Mouse (Mus musculus) limb, embryonic 11.5 days (tissue): ENCODE measurements around the gene Rps25. TPM values are rescaled to one million over a fixed set of nuclear protein-coding genes. Genes with fewer than 3 reads are reported as not detected.
"Not testable (repeated sequence)": the region's sequence is repeated elsewhere in the genome, so short reads cannot be mapped to it uniquely, and the experiment has no call there.

Experiments
- ATAC-seq: fragments of 200-750 bp; cut with Nextera tagmentation; 2 replicates; pipeline ENCODE4 v1.8.0; 2017; ENCODE audit warnings: low read depth; ENCODE audit not compliant: insufficient number of reproducible peaks, low FRiP score, low TSS enrichment
- DNase-seq: peaks from one replicate; pipeline ENCODE4 v3.0.0-alpha.2; 2015; ENCODE audit warnings: low spot score
- H3K27ac ChIP-seq: fragments of 300-500 bp; sonication (generic); replicated peaks from 2 replicates; pipeline ENCODE4 v1.5.1; 2014; ENCODE audit warnings: low read depth, mild to moderate bottlenecking, low read length
- H3K27me3 ChIP-seq: fragments of 300-500 bp; sonication (generic); 2 replicates; pipeline ENCODE4 v1.6.1; 2014; ENCODE audit warnings: mild to moderate bottlenecking, low read length, mixed read lengths; ENCODE audit not compliant: control insufficient read depth, insufficient read depth
- H3K36me3 ChIP-seq: fragments of 300-500 bp; sonication (generic); 2 replicates; pipeline ENCODE4 v1.6.1; 2014; ENCODE audit warnings: mild to moderate bottlenecking, low read length, moderate library complexity, mixed read lengths; ENCODE audit not compliant: control insufficient read depth, insufficient read depth
- H3K4me1 ChIP-seq: fragments of 300-500 bp; sonication (generic); 2 replicates; pipeline ENCODE4 v1.6.1; 2014; ENCODE audit warnings: low read length, mixed read lengths; ENCODE audit not compliant: control insufficient read depth, insufficient read depth
- H3K4me2 ChIP-seq: fragments of 300-500 bp; sonication (generic); 2 replicates; pipeline ENCODE4 v1.6.1; 2014; ENCODE audit warnings: low read depth, mild to moderate bottlenecking, moderate library complexity; ENCODE audit not compliant: severe bottlenecking
- H3K4me3 ChIP-seq: fragments of 300-500 bp; sonication (generic); 2 replicates; pipeline ENCODE4 v1.5.1; 2014; ENCODE audit warnings: low read depth, low read length
- H3K9ac ChIP-seq: fragments of 300-500 bp; sonication (generic); 2 replicates; pipeline ENCODE4 v1.6.1; 2014; ENCODE audit warnings: mild to moderate bottlenecking, low read length
- H3K9me3 ChIP-seq: fragments of 300-500 bp; sonication (generic); 2 replicates; pipeline ENCODE4 v1.6.1; 2016; ENCODE audit warnings: low read length; ENCODE audit not compliant: control insufficient read depth
- WGBS: fragments of 180-500 bp; shearing (Covaris S2); extraction: QIAGEN DNeasy Blood & Tissue Kit; methylation state at CpG from one replicate; pipeline ENCODE4 v1.1.7; 2014; 5-methylcytosine and 5-hydroxymethylcytosine counted together
- polyA plus RNA-seq: library from polyadenylated mRNA; unstranded; fragments of >200 nt; fragmentation: Nextera tagmentation; extraction: Ambion mirVana; gene quantifications from 2 replicates; pipeline ENCODE4 v1.2.1, GENCODE M21; 2014

Rps25 gene
- polyA plus RNA-seq, 1 experiment from 2014 or later, result 2,256 TPM

DNA sequence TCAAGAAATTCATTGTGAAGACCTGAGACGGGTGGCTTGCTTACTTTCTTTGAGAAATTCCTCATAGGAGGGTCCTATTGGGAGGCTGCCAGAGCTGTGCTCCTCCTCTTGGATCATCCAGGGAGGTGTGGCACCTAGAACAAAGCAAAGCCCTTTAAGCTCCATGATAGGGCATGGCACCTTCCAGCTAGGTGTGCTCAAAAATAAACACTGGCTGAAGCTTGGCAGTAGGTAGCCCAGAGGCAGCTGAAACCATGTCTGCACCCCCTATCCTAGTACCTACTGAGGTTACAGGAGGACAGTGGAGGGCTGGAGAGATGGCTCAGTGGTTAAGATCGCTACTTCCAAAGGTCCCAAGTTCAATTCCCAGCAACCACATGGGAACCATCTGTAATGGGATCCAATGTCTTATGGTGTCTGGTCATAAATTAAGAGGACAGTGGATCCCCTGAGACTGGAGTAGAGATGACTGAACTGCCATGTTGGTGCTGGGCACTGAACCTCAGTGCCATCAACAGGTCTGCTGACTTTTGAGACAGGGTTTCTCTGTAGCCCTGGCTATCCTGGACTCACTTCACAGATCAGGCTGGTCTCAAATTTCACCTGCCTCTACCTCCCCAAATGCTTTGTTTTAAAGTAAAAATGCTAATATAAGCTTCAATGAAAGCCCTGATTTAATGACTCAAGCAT, 3.9 kb downstream of the Rps25 start:
- Histone ChIP-seq H3K27ac (no peak overlapping the region), H3K36me3 (peaks cover 23% of the 10 kb centered on the region), H3K4me3 (no peak overlapping the region), H3K9ac (no peak overlapping the region), H3K4me2 (no peak overlapping the region), H3K27me3 (no peaks in the 10 kb centered on the region), H3K4me1 (no peaks in the 10 kb centered on the region), H3K9me3 (no peaks in the 10 kb centered on the region)
- 93% methylated on average over 2 of the region's 2 CpGs for WGBS
- DNase-seq (no peak), ATAC-seq (no peak)

DNA sequence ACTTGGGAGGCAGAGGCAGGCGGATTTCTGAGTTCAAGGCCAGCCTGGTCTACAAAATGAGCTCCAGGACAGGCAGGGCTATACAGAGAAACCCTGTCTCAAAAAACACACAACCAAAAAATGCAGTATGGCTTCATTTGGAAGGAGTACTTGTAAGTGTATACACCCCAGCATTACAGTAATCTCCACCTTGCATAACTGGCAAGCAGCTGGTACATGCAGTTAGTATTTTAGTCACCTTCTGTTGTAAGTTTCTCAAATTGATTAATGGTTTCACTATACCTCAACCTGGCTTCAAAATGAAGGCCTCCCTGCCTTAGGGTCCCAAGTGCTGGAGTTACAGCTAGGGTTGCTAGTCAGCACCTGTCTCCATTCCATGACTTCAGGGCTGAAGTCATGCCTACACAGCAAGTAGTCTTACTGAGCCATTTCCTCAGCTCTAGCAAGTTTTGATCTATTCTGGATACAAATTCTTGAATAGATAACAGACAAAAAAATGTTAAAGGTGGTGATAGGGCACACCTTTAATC, 4.7 kb downstream of the Rps25 start:
- H3K4me2 ChIP-seq, result no peak overlapping the region
- no peaks in the 10 kb centered on the region for H3K9me3 ChIP-seq
- H3K36me3 ChIP-seq, result peaks cover 23% of the 10 kb centered on the region
- 85% methylated on average over 1 of the region's 1 CpGs for WGBS
- no peaks in the 10 kb centered on the region for H3K27me3 ChIP-seq
- DNase-seq (no peak), ATAC-seq (no peak)
- no peaks in the 10 kb centered on the region for H3K4me1 ChIP-seq
- H3K27ac ChIP-seq, result no peak overlapping the region
- H3K4me3 ChIP-seq, result no peak overlapping the region
- no peak overlapping the region for H3K9ac ChIP-seq

DNA sequence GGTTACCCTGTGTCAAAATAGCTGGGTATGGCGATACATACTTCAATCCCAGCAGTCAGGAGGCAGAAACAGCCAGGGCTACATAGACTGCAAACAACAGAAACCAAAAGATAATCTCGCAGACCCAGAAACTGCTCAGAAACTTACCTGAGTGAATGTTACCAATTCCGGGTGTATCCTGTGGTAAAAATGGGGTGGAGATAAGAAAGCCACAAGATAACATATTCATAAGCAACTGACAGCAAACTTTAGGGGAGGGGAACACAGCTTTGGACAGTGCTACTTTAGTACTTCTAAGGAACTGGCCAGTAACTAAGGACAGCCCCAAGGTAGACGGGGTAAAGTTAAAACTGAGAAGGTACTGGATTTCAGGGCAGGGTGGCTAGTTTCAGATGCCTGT, 5.4 kb downstream of the Rps25 start:
- peaks cover 23% of the 10 kb centered on the region for H3K36me3 ChIP-seq
- ATAC-seq (no peak), DNase-seq (no peak)
- peaks cover 3% of the 10 kb centered on the region for H3K4me1 ChIP-seq
- H3K9me3 ChIP-seq, result no peaks in the 10 kb centered on the region
- 87% methylated on average over 4 of the region's 4 CpGs for WGBS
- H3K27ac ChIP-seq, result no peak overlapping the region
- H3K9ac ChIP-seq, result no peak overlapping the region
- no peak overlapping the region for H3K4me3 ChIP-seq
- H3K27me3 ChIP-seq, result no peaks in the 10 kb centered on the region
- no peak overlapping the region for H3K4me2 ChIP-seq

DNA sequence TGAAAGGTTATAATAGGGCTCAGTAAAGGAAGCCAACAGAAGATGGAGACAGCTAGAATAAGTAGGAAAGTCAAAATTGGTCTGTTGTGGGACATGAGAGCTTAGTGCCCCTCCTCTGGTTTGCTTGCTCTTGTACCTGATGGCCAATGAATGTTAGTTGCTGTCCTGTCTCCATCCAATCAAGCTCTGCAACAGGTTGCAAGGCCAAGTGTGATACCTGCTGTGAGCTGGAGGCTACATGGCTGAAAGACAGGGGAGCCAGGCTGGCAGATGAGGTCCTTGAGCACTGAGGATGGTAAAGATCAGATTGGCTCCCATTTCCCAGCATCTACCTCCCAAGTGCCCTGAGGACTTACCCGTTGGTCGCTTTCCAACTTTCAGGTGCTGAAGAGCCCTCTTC, 5.8 kb downstream of the Rps25 start:
- H3K4me2 ChIP-seq, result no peak overlapping the region
- ATAC-seq (no peak), DNase-seq (no peak)
- H3K27ac ChIP-seq, result no peak overlapping the region
- no peak overlapping the region for H3K4me3 ChIP-seq
- WGBS, result 85% methylated on average over 2 of the region's 2 CpGs
- H3K27me3 ChIP-seq, result no peaks in the 10 kb centered on the region
- H3K36me3 ChIP-seq, result peaks cover 23% of the 10 kb centered on the region
- peaks cover 4% of the 10 kb centered on the region for H3K4me1 ChIP-seq
- no peak overlapping the region for H3K9ac ChIP-seq
- no peaks in the 10 kb centered on the region for H3K9me3 ChIP-seq

DNA sequence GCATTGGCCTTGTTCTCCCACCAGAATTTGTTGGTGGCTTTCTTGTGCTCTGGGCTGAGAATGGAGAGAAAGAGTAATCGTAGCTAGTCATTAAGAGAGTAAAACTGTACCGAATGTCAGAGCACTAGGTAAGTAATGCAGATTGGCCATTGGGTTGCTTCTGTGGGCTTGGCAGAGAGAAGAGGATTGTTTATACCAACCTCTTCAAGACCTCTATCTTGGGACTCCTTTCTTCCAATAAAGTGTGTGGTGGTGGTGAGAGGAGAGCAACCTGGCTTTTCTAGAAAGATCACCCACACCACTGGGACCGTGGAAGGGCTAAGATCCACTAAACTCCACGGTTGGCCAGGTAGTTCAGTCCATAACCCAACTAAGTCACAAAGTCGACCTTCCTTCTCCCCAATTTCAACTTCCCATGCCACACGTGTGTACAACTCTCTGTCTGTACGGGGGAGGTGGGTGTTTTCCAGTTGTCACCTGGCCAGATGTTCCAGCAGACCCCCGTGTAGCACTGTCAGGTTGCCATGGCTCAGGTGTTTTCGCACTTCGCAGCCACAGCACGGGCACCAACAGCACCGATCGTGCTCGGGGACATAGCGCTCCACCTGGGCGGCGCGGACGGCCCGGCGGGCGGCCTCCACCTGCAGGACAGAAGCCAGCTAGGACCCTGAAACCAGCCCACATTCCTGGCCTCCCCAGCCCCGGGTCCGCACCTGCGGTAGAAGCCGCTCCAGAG, 10.4 kb downstream of the Rps25 start:
- no peaks in the 10 kb centered on the region for H3K9me3 ChIP-seq
- peak overlapping the region; percentile 93 for H3K4me2 ChIP-seq
- peak overlapping the region; percentile 42; the same call in 1 of the 2 replicates for H3K27ac ChIP-seq
- peak overlapping the region; percentile 72 for H3K9ac ChIP-seq
- H3K4me1 ChIP-seq, result peaks cover 7% of the 10 kb centered on the region
- DNase-seq (no peak), ATAC-seq (peak; percentile 59; the same call in 1 of the 2 replicates)
- no peaks in the 10 kb centered on the region for H3K27me3 ChIP-seq
- H3K4me3 ChIP-seq, result peak overlapping the region; percentile 88
- peaks cover 8% of the 10 kb centered on the region; the same call in 1 of the 2 replicates for H3K36me3 ChIP-seq
- 7% methylated on average over 26 of the region's 26 CpGs for WGBS

DNA sequence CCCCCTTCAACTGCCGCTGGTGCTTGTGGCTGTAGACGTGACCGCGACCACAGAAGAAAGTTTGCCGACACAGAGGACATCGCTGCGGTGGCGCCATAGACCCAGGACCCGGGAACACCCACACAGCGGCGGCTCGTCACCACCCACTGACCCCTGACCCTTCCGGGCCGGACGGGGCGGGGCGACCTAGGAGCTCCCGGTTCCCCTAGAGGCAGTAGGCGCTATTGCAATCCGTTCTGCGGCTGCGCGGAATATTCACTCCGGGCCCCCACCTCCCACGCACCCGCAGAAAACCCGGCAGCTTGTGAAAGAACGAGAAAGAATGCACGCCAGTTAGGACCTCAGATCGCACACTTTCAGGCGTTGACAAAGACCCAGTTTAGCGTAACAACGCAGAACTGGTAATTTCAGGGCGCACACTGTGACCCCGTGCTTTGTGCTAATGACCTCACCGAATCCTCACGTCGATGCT, 11.0 kb downstream of the Rps25 start:
- Histone ChIP-seq H3K27me3 (no peaks in the 10 kb centered on the region), H3K27ac (peak overlapping the region; percentile 42; the same call in 1 of the 2 replicates), H3K4me2 (peak overlapping the region; percentile 93), H3K9ac (peak overlapping the region; percentile 72), H3K36me3 (peaks cover 6% of the 10 kb centered on the region; the same call in 1 of the 2 replicates), H3K4me3 (peak overlapping the region; percentile 88), H3K4me1 (peaks cover 7% of the 10 kb centered on the region), H3K9me3 (no peaks in the 10 kb centered on the region)
- under 1% methylated on average over 38 of the region's 38 CpGs for WGBS
- DNase-seq (peak; percentile 96), ATAC-seq (peak; percentile 94)

DNA sequence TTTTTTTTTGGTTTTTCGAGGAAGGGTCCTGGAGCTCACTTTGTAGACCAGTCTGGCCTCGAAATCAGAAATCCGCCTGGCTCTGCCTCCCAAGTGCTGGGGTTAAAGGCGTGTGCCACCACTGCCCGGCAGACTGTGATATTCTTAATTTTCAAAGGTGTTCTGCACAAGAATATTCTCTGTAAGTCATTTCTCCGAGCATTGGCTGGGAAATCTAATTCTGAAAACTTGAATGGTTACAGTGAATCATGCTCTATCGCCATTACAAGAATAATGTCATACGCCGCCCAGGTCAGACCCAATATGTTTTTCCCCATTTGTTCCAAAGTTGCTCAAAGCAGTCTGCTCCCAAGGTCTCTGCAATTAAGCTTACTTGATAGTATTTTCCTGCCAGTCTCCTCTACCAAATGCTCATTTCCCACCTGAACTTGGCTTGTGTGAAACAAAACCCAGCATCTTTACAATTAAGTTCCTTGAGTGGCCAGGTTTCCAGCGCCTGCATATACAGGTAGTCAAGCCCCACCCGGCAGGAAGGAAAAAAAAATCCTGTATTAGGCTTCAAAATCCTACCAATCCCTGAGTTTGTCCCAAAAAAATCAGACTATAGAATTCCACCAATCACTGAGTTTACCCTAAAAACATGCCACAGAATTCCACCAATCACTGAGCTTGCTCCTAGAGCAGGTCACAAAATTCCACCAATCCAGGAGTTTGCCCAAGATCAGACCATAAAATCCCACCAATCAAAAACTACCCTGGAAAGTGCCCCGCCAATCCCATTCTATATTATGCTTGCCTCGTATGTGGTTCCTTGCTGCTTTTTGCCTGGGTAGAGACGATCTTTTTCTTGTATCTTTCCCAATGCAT, 11.8 kb downstream of the Rps25 start, which contains the start of gene Ccdc84:
TSS of gene Ccdc84 (minus strand) at position 51 of the 867 bp plus-strand sequence.
- H3K36me3 ChIP-seq, result peaks cover 2% of the 10 kb centered on the region; the same call in 1 of the 2 replicates
- peak within 1 kb of the TSS; percentile 93 for H3K4me2 ChIP-seq
- peak within 1 kb of the TSS; percentile 88 for H3K4me3 ChIP-seq
- H3K27ac ChIP-seq, result peak within 1 kb of the TSS; percentile 42; the same call in 1 of the 2 replicates
- no peaks in the 10 kb centered on the region for H3K27me3 ChIP-seq
- H3K9ac ChIP-seq, result peak within 1 kb of the TSS; percentile 72
- DNase-seq (no peak), ATAC-seq (no peak)
- 83% methylated on average over 14 of the region's 14 CpGs for WGBS
- H3K9me3 ChIP-seq, result no peaks in the 10 kb centered on the region
- peaks cover 7% of the 10 kb centered on the region for H3K4me1 ChIP-seq

DNA sequence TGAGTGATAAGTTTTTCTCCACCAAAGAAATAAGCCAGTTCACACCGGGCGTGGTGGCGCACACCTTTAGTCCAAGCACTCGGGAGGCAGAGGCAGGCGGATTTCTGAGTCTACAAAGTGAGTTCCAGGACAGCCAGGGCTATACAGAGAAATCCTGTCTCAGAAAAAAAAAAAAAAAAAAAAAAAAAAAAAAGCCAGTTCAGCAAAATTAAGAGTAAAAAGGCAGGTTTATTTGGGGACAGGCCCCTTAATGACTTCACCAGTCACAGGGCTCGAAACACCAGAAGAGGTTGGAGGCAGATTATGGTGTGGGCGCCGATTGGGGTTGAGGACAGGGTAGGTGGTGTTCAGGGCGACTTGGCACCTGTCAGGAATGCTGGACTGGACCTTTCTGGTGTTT, 12.8 kb downstream of the Rps25 start:
- not testable (repeated sequence) for H3K4me2 ChIP-seq, H3K4me3 ChIP-seq, H3K27me3 ChIP-seq, DNase-seq, H3K9ac ChIP-seq, H3K36me3 ChIP-seq, ATAC-seq, H3K4me1 ChIP-seq, H3K27ac ChIP-seq, H3K9me3 ChIP-seq
- WGBS, result 94% methylated on average over 9 of the region's 9 CpGs
